Mouse (Mus musculus): Measurements from ENCODE around the gene Brpf1.
"Not testable (repeated sequence)": the region's sequence is repeated elsewhere in the genome, so short reads cannot be mapped to it uniquely, and the experiment has no call there.

Gene Brpf1

DNA sequence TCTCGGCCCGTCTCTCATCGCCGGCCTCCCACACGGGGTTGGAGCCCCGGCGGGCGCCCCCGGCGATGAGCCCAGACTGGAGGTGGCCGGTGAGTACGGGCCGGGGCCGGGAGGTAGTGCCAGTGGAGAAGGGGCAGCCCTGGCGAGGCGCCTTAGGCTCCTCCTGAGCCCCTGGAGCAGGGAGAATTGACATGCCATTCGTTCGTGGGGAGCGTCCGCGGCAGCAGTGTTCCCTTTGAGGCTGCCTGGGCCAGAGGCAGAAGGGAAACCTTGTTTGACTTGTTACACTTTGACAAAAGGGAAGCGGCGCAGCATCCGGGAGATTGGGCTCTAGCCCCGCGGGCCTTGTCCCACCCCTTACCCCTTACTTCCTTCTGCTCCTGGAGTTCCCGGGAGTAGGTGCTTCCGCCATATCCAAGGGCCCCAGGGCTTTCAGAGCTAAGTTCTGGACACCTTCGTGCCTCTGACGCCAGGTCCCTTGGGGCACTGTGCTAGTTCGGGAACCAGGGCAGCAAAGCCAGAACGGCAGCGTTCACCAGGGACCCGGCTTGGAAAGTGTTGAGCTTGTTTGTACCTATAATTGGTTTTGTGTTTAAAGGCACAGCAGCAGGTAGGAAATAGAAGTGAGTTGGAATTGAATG, 664 bp downstream of the Brpf1 start:
- DNase-seq = peak; percentile 53

DNA sequence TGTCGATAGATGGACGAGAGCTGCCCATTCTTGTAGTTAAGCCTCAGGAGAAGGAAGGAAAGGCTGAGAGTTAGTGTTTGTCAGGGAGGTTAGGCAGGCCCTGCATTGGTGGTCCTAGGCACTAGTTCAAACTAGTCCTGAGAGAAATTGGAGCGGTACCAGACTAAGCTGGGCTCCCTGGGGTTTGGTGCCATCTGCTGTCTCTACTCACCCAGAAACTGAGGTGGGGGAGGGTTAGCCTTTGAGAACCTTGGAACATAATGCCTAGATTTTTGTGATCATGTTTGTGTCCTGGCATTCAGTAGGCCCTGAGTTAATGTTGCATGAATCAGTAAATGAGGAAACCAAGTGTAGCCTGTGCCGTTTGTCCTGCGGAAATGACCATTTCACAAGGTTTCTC, 1.2 kb downstream of the Brpf1 start:
- DNase-seq = peak; percentile 50

DNA sequence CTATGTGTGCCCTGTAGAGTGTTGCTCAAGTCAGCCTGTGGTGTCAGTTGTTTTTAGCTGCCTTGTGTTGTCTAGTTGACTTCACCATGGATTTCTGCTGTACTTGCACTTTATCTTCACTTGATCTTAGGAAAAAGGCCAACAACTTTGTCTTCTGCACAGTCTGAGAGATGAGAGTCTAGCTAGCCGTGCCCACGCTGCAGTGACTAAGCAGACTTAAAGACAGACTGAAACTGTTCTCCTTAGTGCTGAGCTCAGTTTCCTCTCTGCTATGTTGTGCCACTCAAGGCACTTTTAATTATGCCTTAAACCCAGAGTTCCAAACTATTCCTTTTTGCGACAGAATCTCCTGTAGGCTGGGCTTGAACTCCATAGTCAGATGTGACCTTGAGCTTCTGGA, 9.0 kb downstream of the Brpf1 start:
- DNase-seq = no peak

DNA sequence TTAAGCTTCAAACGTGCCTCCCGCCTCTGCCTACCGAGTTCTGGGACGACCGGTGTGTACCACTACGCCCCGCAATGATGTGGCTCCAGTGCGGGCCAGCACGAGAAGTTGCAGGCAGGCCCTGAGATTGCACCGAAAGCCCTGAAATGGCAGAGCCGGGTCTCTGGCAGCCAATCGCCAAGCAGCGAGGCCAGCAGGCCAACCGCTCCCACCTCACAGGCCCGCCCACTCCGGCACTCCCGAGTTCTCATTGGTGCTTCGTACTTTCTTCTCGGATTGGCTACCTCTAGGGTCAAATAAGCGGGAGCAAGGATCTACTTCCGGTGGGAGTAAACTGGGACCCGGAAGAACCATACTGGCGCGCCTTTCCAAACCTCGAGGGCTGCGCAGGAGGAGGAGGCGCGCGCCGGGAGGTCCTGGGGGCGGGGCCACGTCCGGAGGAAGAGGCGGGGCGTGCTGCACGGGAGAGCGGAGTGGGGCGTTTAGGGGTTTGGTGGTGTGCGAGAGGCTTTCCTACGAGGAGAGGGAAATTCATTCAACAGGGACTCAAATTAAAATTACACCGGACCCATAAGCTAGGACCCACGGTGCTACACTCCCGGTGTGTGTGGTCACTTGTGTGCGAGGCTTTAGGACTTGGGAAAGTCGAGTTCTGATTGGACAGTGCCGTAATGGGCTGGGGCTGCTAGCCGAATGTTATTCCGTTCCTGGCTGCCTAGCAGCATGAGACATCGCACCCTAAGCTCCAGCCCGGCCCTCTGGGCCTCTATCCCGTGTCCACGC, 19.8 kb downstream of the Brpf1 start, which contains the start of gene Ogg1:
Gene Ogg1, plus strand, starts transcription at position 440 of the 783 bp plus-strand sequence.
- peak; percentile 100 for DNase-seq

DNA sequence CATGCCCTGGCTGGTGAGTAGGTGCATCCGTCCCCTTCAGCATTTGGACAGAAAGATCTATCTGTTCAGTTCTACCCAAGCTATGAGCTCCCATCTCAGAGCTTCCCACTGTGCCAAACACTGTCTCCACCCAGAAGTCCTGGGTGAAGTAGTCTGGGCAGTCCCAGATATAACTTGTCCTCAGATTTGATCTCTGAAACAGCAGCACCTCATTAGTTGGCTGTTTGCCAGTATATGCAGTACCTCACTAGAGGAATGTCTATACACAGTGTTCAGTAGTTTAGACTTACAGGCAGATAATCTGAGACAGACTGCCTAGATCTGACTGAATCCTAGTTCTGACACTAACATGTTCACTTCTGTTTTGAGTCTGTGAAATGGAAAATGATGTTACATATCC, 22.5 kb downstream of the Brpf1 start:
- DNase-seq = no peak

DNA sequence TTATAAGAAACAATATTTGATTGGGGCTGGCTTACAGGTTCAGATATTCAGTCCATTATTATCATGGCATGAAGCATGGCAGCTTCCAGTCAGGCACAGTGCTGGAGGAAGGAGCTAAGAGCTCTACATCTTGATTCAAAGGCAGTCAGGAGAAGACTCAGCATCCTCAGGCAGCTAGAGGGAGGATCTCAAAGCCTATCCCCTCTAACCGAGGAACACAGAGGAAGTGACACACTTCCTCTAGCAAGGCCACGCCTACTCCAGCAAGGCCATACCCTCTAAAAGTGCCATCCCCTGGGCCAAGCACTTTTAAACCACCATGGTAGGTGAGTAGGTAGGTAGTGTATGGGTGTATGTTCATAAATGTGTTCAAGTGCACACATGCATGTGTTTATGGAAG, 23.6 kb downstream of the Brpf1 start:
- no peak for DNase-seq

DNA sequence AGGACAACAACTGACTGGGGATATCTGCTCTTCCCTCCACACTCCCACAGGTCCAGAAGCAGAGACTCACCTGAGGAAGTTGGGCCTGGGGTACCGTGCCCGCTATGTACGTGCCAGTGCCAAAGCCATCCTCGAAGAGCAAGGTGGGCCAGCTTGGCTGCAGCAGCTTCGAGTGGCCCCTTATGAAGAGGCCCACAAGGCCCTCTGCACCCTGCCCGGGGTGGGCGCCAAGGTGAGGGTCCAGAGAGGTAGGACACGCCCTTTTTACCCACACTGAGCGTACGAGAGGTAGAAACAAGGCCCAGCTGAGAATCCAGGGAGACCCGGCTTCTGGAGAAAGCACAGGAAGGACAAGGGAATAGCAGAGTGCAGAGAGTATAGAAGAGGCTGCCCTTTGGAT, 24.8 kb downstream of the Brpf1 start:
- DNase-seq = no peak

DNA sequence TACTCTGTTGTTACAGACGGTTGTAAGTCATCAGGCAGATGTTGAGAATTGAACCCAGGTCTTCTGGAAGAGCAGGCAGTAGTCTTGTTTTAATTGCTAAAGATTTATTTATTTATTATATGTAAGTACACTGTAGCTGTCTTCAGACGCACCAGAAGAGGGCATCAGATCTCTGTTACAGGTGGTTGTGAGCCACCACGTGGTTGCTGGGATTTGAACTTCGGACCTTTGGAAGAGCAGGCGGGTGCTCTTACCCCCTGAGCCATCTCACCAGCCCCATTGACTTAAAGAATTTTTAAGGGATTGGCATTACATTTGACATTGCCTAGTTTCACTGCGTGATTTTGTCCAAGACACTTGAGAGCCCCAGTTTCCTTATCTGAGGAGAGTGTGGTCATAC, 25.8 kb downstream of the Brpf1 start:
- not testable (repeated sequence) for DNase-seq

DNA sequence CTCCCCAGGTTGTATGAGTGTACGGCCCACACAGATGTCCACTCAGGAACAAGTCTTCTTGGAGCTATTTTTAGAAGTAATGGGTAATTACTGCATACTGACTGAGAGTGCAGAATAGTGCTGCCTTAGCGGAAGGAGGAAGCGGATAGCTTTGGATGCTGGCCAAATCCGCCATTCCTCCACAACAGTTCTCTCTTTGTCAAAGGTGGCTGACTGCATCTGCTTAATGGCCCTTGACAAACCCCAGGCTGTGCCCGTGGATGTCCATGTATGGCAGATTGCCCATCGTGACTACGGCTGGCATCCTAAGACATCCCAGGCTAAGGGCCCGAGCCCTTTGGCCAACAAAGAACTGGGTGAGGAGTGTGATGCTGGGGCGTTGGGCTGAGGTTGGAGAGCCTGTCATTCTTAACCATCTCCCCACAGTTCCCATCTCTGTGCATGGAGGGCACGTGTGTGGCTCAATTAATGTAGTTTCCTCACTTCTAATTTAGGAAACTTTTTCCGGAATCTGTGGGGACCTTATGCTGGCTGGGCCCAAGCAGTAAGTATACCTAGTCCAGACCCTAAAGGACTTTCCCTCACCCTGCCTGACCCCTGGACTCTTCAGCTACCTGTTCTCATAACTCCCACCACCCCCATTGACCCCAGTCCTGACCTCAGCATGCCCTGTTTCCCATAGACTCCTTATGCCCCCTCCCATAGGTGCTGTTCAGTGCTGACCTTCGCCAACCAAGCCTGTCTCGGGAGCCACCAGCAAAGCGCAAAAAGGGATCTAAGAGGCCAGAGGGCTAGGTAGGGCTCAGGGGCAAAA, 26.4 kb downstream of the Brpf1 start:
- DNase-seq = peak; percentile 89

DNA sequence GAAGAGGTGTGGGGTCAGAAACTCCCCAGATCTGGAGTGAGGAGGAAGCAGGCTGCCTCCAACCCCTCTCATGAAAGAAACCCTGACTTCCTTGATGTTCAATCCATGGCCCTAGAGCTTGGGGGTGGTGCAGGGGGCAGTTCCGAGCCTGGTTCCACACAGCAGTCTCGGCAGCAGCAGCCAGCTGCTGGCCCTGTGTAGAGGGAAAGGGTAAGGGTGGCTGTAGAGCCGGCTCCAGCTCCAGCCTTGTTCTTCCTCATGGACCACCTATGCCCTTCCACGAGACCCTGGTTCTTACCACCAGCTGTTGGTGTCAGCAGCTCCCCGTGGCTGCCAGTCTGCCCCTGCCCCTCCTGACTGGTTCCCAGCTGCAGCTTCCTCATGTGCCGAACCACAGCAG, 27.3 kb downstream of the Brpf1 start:
- DNase-seq = no peak

DNA sequence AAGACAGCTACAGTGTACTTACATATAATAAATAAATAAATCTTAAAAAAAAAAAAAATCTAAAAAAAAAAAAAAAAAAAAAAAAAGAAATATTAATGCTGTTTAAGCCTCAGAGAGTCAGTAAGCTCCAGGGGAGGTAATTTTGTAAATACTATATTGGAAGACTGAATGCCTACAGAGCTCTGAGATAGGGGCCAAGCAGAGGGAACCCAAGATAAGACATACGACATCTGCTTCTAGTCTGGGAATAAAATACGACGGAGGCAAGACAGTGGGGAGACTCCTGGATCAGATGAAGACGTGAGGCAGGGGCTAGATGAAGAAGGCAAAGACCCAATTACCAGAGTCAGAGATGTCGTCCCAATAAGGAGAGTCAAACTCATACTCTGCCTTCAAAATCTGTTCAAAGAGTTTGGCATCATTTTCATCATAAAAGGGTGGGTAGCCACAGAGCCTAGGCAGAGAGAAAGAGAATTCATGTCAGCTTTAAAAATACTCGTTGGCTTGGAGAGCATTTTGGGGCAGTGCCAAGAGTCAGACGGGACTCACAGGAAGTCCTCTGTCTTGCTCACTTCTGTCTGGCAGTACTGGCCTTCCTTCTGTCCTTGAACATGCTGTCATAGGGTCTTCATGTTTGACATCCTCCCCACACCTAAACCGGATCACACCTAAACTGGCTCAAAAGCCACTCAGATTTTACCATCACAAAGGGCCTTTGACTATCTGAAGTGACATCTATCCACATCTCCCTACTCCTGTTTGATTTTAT, 30.1 kb downstream of the Brpf1 start:
- DNase-seq = no peak

DNA sequence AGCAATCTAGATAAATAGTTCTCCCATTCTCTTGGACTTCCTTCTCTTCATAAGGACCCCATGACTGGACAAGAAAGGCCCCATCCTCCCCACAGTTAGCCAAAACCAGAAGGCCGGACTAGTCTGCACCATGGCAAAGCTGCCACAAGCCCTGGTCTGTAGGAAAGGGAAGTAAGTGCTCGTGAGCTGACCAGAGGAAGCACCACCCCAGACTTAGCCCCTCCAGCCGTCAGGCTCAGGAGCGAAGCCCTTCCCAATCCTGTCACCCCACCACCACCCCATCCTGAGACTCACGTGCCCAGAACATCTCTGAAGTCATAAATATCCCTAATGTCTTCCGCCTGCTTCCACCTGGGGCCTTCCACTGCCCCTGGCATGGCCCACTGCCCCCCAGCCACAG, 34.6 kb downstream of the Brpf1 start:
- no peak for DNase-seq

DNA sequence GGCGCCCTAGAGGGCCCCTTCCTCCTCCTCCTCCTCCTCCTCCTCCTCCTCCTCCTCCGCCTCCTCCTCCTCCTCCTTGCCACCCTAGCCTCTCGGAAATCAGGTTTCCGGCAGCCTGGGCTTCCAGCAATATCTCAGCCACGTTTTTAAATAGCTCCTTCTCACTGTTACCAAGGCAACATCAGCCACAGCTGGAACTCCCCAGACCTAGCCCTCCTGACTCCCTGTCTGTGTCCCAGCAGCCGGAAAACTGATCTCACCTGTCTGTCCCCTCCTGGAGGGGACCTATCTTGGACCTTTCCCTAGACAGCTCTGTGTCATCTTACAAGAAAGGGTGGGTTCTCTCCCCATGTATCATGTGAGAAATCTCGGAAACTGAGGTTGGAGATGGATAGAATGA, 35.4 kb downstream of the Brpf1 start:
- DNase-seq = no peak

DNA sequence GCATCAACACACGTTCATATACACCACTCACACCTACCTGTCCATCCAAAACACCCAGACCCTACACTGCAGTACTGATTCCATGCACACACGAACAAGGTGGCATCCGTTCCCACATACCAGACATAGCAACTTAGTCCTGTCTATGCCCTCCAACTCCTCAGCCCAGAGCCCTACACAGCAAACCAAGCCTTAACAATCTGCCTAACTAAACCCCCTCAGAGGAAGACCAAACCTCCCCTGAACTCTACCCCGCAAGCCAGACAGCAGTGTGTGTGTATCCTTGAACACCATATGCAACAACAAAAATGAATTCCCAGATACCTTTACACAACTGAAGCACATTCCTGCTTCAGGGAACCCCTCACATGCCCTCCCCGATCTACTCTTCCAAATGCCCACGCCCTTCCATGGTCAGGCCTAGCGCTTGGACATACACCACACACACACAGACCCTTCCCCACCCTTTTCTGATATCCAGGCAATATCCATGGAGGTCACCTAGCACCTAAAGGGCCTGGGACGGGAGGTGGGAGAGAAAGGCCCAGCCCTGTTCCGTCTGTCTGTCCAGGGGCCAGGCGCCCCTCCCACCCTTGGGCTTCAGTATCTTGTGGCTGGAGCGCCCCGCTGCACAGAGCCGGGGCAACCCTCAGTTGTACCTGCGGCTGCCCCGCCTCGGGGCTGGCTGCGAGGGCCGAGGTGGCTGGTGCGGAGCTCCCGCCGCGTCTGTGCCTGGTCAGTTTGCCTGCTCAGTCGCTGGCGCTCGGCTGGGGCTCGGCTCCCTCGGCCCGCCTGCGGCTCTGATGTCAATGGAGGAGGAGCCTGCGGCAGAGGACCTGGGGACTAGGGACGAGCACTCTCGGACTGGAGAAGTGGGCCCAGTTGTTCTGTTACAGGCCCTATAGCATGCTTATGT, 36.5 kb downstream of the Brpf1 start, which contains the start of gene Camk1:
Gene Camk1, minus strand, starts transcription at position 808 of the 916 bp plus-strand sequence.
- peak; percentile 80 for DNase-seq

DNA sequence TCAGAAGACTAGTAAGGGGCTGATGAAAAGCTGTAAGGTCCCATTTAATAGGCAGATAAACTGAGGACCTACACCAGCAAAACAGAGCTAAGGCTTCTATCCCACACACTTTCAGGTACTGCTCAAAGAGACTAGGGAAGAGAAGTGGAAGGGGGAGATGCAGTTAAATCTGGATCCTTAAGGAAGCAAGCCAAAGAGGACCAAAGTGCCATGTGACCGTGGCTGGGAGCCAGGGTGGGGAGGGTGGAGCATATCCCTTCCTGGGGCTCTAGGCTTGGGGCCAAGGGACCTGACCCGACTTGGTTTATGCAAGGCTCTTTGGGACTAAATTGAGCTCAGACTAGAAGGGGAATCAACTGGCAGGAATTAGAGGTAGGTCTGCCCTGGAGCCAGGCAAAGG, 37.4 kb downstream of the Brpf1 start:
- DNase-seq = peak; percentile 95

DNA sequence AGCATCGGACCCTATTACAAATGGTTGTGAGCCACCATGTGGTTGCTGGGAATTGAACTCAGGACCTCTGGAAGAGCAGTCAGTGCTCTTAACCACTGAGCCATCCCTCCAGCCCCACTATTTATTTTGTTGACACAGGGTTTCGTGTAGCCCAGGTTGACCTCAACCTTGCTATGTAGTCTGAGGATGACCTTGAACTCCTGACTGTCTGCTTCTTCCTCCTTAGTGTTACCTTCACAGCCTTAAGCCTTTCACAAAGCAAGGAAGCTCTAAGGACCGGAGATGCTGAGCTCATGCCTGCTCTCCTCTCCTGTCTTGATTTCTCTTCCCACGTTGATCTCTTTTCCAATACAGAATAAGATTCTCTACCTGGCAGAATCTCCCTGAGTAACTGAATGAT, 40.0 kb downstream of the Brpf1 start:
- DNase-seq = no peak

DNA sequence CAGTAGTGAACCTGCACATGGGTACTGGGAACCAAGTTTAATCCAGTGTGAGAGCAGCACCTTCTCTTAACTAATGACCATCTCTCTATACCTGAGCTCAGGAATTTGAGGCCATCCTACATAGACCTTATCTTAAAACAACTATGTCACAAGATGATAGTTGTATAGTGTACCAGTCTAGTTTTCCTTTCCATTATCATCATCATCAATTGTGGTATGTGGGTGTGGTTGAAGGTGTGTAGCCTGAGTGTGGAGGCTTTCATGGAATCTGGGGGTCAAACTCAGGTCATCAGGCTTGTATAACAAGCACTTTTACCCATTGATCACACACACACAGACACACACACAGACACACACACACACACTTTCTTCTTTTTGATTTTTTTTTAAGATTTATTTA, 43.6 kb downstream of the Brpf1 start:
- no peak for DNase-seq

DNA sequence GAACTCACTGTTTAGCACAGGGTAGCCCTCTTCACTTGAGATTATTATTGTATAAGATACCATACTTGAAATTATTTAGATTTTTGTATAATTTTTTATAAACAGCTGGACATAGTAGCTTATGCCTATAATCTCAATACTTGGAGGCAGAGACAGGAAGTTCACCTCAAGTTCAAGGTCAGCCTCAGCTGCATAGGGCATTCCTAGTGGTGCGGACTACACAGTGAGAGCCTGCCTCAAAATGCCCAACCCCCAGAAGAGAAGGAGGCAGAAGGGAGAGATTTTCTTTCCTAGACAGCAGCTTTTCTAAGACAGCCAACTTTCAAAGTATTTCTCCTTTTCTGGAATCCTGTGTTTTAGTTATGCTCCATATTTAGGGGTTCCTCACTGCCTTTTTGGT, 44.2 kb downstream of the Brpf1 start:
- DNase-seq = no peak

DNA sequence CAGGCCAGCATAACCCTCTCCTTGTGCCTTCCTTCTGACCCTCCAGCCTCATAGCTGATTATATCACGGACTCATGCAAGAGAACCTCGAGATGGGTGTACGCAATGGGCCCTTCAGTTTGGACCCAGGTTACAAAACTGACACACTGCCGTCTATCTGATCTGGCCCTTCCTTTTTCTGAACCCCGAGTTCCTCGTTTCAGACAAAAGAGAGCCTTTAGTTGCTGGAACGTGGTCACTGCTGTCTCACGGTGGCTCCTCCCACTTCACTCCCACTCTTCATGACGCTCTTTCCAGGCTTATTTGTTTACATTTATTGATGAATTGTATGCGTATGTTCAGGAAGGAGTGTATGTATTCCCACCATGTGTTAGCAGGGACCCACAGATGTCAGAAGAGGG, 44.7 kb downstream of the Brpf1 start:
- no peak for DNase-seq

DNA sequence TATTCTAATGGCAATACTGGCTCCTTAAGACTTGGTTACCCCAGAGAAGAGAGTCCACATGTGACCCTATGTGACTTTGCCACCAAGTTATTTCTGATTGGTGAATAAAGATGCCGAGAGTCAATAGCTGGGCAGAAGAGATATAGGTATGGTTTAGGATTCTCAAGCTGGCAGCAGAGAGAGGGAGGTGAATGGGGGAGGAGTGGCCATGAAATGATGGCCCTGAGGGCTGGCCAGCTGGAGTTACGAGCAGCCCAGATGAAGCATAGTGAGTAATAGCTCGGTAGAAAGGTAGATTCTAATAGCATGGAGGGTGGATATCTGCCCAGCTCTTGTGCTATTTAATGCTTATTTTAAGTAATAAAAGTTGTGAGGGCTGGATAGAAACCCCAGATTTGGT, 45.9 kb downstream of the Brpf1 start:
- DNase-seq = no peak

DNA sequence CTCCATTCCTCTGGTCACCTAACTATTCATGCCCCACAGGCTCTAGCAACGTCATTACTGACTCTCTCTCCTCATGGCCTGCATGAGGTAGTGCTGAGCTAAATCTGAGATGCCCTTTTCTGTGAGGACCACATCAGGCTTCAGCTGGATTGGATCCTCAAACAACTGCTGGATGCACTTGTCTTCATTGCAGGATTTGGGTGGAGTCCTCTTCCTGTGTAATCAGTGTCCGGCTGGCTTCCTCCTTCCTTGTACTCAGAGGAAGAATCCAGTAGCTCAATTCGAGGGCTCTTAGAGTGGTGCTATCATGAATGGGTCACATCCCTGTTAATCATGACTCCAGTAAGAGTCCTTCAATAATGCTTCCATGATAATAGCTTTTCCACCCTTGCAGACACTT, 46.8 kb downstream of the Brpf1 start:
- no peak for DNase-seq

DNA sequence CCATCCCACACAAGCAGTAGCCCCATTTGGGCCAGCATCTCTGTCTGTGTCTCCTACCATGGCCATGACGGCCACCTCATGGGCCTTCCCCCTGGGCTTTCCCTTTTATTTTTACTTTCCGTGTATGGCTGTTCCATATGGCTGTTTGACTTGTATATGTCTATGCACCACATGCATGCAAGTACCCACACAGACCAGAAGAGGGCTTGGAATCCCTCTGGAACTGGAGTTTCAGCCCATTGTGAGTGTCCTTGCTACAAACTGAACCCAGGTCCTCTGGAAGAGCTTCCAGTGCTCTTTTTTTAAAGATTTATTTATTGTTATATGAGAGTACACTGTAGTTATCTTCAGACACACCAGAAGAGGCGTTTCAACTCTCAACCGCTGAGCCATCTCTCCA, 54.5 kb downstream of the Brpf1 start:
- no peak for DNase-seq

Measured in kidney, adult 11 months (tissue).